Mouse (Mus musculus) midbrain, postnatal 0 days (tissue): ENCODE data around the gene Ppp1r13b. TPM values are rescaled to one million over a fixed set of nuclear protein-coding genes. Genes with fewer than 3 reads are reported as not detected.

ENCODE experiments used
- ATAC-seq: fragments of 200-750 bp; cut with Nextera tagmentation; 2 replicates; pipeline ENCODE4 v1.8.0; 2017; ENCODE audit warnings: moderate number of reproducible peaks, mild to moderate bottlenecking, moderate TSS enrichment, moderate library complexity; ENCODE audit not compliant: low FRiP score
- DNase-seq: peaks from one replicate; pipeline ENCODE4 v3.0.0-alpha.2; 2015; ENCODE audit warnings: low spot score
- H3K27ac ChIP-seq: fragments of 300-500 bp; sonication (generic); 2 replicates; pipeline ENCODE4 v1.5.1; 2014; ENCODE audit warnings: low read depth, mild to moderate bottlenecking, low read length, mixed read lengths
- H3K27me3 ChIP-seq: fragments of 300-500 bp; sonication (generic); 2 replicates; pipeline ENCODE4 v1.6.1; 2014; ENCODE audit warnings: low read length, control low read depth, mixed read lengths; ENCODE audit not compliant: insufficient read depth
- H3K36me3 ChIP-seq: fragments of 300-500 bp; sonication (generic); 2 replicates; pipeline ENCODE4 v1.6.1; 2014; ENCODE audit warnings: low read length, control low read depth, mixed read lengths; ENCODE audit not compliant: insufficient read depth
- H3K4me1 ChIP-seq: fragments of 300-500 bp; sonication (generic); 2 replicates; pipeline ENCODE4 v1.6.1; 2014; ENCODE audit warnings: mild to moderate bottlenecking, control low read depth, antibody characterized with exemption, low read length, mixed read lengths; ENCODE audit not compliant: insufficient read depth
- H3K4me2 ChIP-seq: fragments of 300-500 bp; sonication (generic); 2 replicates; pipeline ENCODE4 v1.6.1; 2014; ENCODE audit warnings: low read depth, mild to moderate bottlenecking, low read length, mixed read lengths; ENCODE audit not compliant: poor library complexity, severe bottlenecking
- H3K4me3 ChIP-seq: fragments of 300-500 bp; sonication (generic); 2 replicates; pipeline ENCODE4 v1.5.1; 2014; ENCODE audit warnings: low read depth, mild to moderate bottlenecking, low read length, moderate library complexity
- H3K9ac ChIP-seq: fragments of 300-500 bp; sonication (generic); replicated peaks from 2 replicates; pipeline ENCODE4 v1.6.1; 2014; ENCODE audit warnings: mild to moderate bottlenecking, low read length, moderate library complexity, mixed read lengths; ENCODE audit not compliant: poor library complexity, severe bottlenecking
- H3K9me3 ChIP-seq: fragments of 300-500 bp; sonication (generic); 2 replicates; pipeline ENCODE4 v1.6.1; 2016; ENCODE audit warnings: low read length, control low read depth
- CTCF ChIP-seq: IDR thresholded peaks from 2 replicates; pipeline ENCODE4 v1.5.1; 2016; ENCODE audit warnings: antibody characterized with exemption, mild to moderate bottlenecking
- WGBS: fragments of 180-500 bp; shearing (Covaris S2); extraction: QIAGEN DNeasy Blood & Tissue Kit; methylation state at CpG from one replicate; pipeline ENCODE4 v1.1.7; 2014; 5-methylcytosine and 5-hydroxymethylcytosine counted together
- polyA plus RNA-seq: library from polyadenylated mRNA; unstranded; fragments of >200 nt; fragmentation: Nextera tagmentation; extraction: Ambion mirVana; gene quantifications from 2 replicates; pipeline ENCODE4 v1.2.1, GENCODE M21; 2015
- total RNA-seq: library from RNA; depleted of rRNA; stranded (reverse); fragments of >200 nt; gene quantifications from 2 replicates; pipeline ENCODE4 v1.2.3, GENCODE M21; 2014

Gene Ppp1r13b
- total and polyA plus RNA-seq, 2 experiments from 2014 or later = 47.0 to 79.3 TPM

- Histone ChIP-seq H3K4me3 (no peak overlapping the region), H3K27me3 (no peaks in the 10 kb centered on the region), H3K4me2 (no peak overlapping the region), H3K9me3 (no peaks in the 10 kb centered on the region), H3K9ac (no peak overlapping the region), H3K27ac (no peak overlapping the region), H3K4me1 (no peaks in the 10 kb centered on the region), H3K36me3 (no peaks in the 10 kb centered on the region)
- whole genome bisulfite sequencing = 15% methylated on average over 3 of the region's 3 CpGs
- ATAC-seq (peak; percentile 65; the same call in 1 of the 2 replicates), DNase-seq (peak; percentile 79)
- peak; percentile 96 for TF ChIP-seq CTCF
These were observed 29.7 kb downstream of the Ppp1r13b start for GRCm38 (mm10) chr12:111878213-111878612.

- TF ChIP-seq CTCF = no peak
- H3K27me3 ChIP-seq = no peaks in the 10 kb centered on the region
- no peaks in the 10 kb centered on the region for H3K9me3 ChIP-seq
- WGBS = 77% methylated on average over 3 of the region's 3 CpGs
- no peak overlapping the region for H3K4me2 ChIP-seq
- no peak overlapping the region for H3K4me3 ChIP-seq
- ATAC-seq (no peak), DNase-seq (no peak)
- no peaks in the 10 kb centered on the region for H3K4me1 ChIP-seq
- no peak overlapping the region for H3K27ac ChIP-seq
- peaks cover 7% of the 10 kb centered on the region for H3K36me3 ChIP-seq
- H3K9ac ChIP-seq = no peak overlapping the region
These were observed 32.4 kb downstream of the Ppp1r13b start for GRCm38 (mm10) chr12:111875499-111875898.

GRCm38 (mm10) chr12:111874601-111875140 is 33.2 kb downstream of the Ppp1r13b start:
- H3K27ac ChIP-seq = no peak overlapping the region
- no peaks in the 10 kb centered on the region for H3K9me3 ChIP-seq
- H3K4me1 ChIP-seq = no peaks in the 10 kb centered on the region
- DNase-seq (no peak), ATAC-seq (no peak)
- peaks cover 10% of the 10 kb centered on the region for H3K36me3 ChIP-seq
- no peak overlapping the region for H3K4me3 ChIP-seq
- 70% methylated on average over 1 of the region's 1 CpGs for whole genome bisulfite sequencing
- H3K4me2 ChIP-seq = no peak overlapping the region
- H3K27me3 ChIP-seq = no peaks in the 10 kb centered on the region
- TF ChIP-seq CTCF = no peak
- H3K9ac ChIP-seq = no peak overlapping the region

- WGBS = 92% methylated on average over 5 of the region's 5 CpGs
- no peak for TF ChIP-seq CTCF
- Histone ChIP-seq H3K27ac (no peak overlapping the region), H3K4me2 (no peak overlapping the region), H3K9me3 (no peaks in the 10 kb centered on the region), H3K27me3 (no peaks in the 10 kb centered on the region), H3K9ac (no peak overlapping the region), H3K4me3 (no peak overlapping the region), H3K36me3 (peaks cover 16% of the 10 kb centered on the region), H3K4me1 (no peaks in the 10 kb centered on the region)
- ATAC-seq (no peak), DNase-seq (no peak)
These were observed 35.8 kb downstream of the Ppp1r13b start for GRCm38 (mm10) chr12:111872079-111872478.

- TF ChIP-seq CTCF = no peak
- 94% methylated on average over 7 of the region's 7 CpGs for WGBS
- no peak for ATAC-seq
These were observed 37.1 kb downstream of the Ppp1r13b start for GRCm38 (mm10) chr12:111870811-111871210.

GRCm38 (mm10) chr12:111869806-111870205 is 38.1 kb downstream of the Ppp1r13b start:
- H3K4me2 ChIP-seq = no peak overlapping the region

More at GRCm38 (mm10) chr12:111870811-111871210, 37.1 kb downstream of the Ppp1r13b start:
- peaks cover 24% of the 10 kb centered on the region for H3K36me3 ChIP-seq
- no peaks in the 10 kb centered on the region for H3K4me1 ChIP-seq
- no peak overlapping the region for H3K4me2 ChIP-seq
- no peaks in the 10 kb centered on the region for H3K27me3 ChIP-seq
- no peak overlapping the region for H3K27ac ChIP-seq
- no peaks in the 10 kb centered on the region for H3K9me3 ChIP-seq
- no peak for DNase-seq
- no peak overlapping the region for H3K4me3 ChIP-seq
- no peak overlapping the region for H3K9ac ChIP-seq

More at GRCm38 (mm10) chr12:111869806-111870205, 38.1 kb downstream of the Ppp1r13b start:
- TF ChIP-seq CTCF = no peak
- H3K4me3 ChIP-seq = no peak overlapping the region
- DNase-seq (no peak), ATAC-seq (no peak)
- H3K27me3 ChIP-seq = no peaks in the 10 kb centered on the region
- no peaks in the 10 kb centered on the region for H3K9me3 ChIP-seq
- no peak overlapping the region for H3K9ac ChIP-seq
- H3K36me3 ChIP-seq = peaks cover 26% of the 10 kb centered on the region
- no peak overlapping the region for H3K27ac ChIP-seq
- WGBS = 77% methylated on average over 1 of the region's 1 CpGs
- H3K4me1 ChIP-seq = no peaks in the 10 kb centered on the region
